Comparison of ENCODE assay signal across 10 mouse cellular contexts in genomic region chr12:100728646-100729485, GRCm38 (mm10). TPM values are rescaled to one million over a fixed set of nuclear protein-coding genes. Genes with fewer than 3 reads are reported as not detected.
A peak's percentile ranks its signal among the peaks of the same experiment; 100 is the strongest.
DNase-seq lines count a peak whose midpoint lies in the region; ATAC-seq and TF ChIP-seq lines count a peak whose summit lies in the region.
"Had no signal": no experiment of that assay in that cellular context is flagged by ENCODE, and none has a peak within 500 bp of the region (broad histone marks: within the 10 kb centered on the region; RNA-seq: fewer than 3 reads in every experiment).

No protein-coding gene starts in this region.

- TF ChIP-seq EP300 in lung, postnatal 0 days (IDR thresholded peaks at IDR 0.05): no peak

- no peak overlapping the region for H3K4me2 ChIP-seq in lung, postnatal 0 days (replicated peaks; ENCODE audit: low read depth, low read length)
- H3K4me2 ChIP-seq in midbrain, embryonic 11.5 days: no peak overlapping the region
- H3K4me2 ChIP-seq: hindbrain, embryonic 14.5 days; lung, embryonic 14.5 days had no signal

- TF ChIP-seq CTCF in lung, postnatal 0 days (IDR thresholded peaks at IDR 0.05): no peak
- TF ChIP-seq CTCF in gastrocnemius, adult 2 months (IDR thresholded peaks at IDR 0.05): no peak

- DNase-seq in CD4-positive helper T cell, adult 2 months (ENCODE audit: low read depth, low spot score): peak; percentile 33
- DNase-seq in T-cell, adult 2 months (ENCODE audit: low spot score): peak; percentile 14
- DNase-seq in lung, postnatal 0 days (ENCODE audit: low spot score): peak; percentile 23
- peak; percentile 50 to 54 for DNase-seq in spleen, postnatal 36 days (ENCODE audit: low spot score in 2 of 2)
- no peak for DNase-seq in gastrocnemius, adult 2 months
- no peak for DNase-seq in urinary bladder, postnatal 10 days (ENCODE audit: low spot score)
- no peak for DNase-seq in midbrain, embryonic 11.5 days (ENCODE audit: low spot score, missing footprints)
- DNase-seq: gastrocnemius, postnatal 14 days; lung, embryonic 14.5 days had no signal

- no peak overlapping the region for H3K9ac ChIP-seq in lung, postnatal 0 days (replicated peaks; ENCODE audit: low read depth)
- H3K9ac ChIP-seq in midbrain, embryonic 11.5 days (ENCODE audit: low read length): no peak overlapping the region
- H3K9ac ChIP-seq: hindbrain, embryonic 14.5 days; lung, embryonic 14.5 days had no signal

- no peaks in the 10 kb centered on the region for H3K36me3 ChIP-seq in lung, postnatal 0 days (ENCODE audit: insufficient read depth, low read length)
- H3K36me3 ChIP-seq in midbrain, embryonic 11.5 days (ENCODE audit: control insufficient read depth, insufficient read depth, low read length): no peaks in the 10 kb centered on the region

- intact Hi-C loops in gastrocnemius, adult 2 months (cut with DNase I): no loop called here

- ATAC-seq in lung, postnatal 0 days: no peak
- ATAC-seq in midbrain, embryonic 11.5 days (ENCODE audit: low FRiP score): no peak

- H3K27me3 ChIP-seq in lung, postnatal 0 days (replicated peaks; ENCODE audit: insufficient read depth, low read length): no peaks in the 10 kb centered on the region
- H3K27me3 ChIP-seq in midbrain, embryonic 11.5 days (ENCODE audit: control insufficient read depth, insufficient read depth, low read length): no peaks in the 10 kb centered on the region

- no peak overlapping the region for H3K4me3 ChIP-seq in lung, postnatal 0 days (ENCODE audit: low read depth, low read length)
- H3K4me3 ChIP-seq in gastrocnemius, adult 2 months: no peak overlapping the region
- no peak overlapping the region for H3K4me3 ChIP-seq in midbrain, embryonic 11.5 days (ENCODE audit: low read depth, low read length)

- no peaks in the 10 kb centered on the region; the same call in 1 of the 2 replicates for H3K4me1 ChIP-seq in lung, postnatal 0 days (ENCODE audit: insufficient read depth, low read depth, low read length)
- peaks cover 4% of the 10 kb centered on the region; the same call in 1 of the 2 replicates for H3K4me1 ChIP-seq in midbrain, embryonic 11.5 days (ENCODE audit: control insufficient read depth, insufficient read depth, low read length)

- H3K9me3 ChIP-seq in lung, postnatal 0 days (ENCODE audit: low read length): no peaks in the 10 kb centered on the region
- no peaks in the 10 kb centered on the region for H3K9me3 ChIP-seq in midbrain, embryonic 11.5 days (ENCODE audit: control insufficient read depth, low read length)

- 56% methylated on average over 14 of the region's 14 CpGs for WGBS in lung, postnatal 0 days
- WGBS in midbrain, embryonic 11.5 days: 79% methylated on average over 14 of the region's 14 CpGs

- no peak overlapping the region for H3K27ac ChIP-seq in lung, postnatal 0 days (ENCODE audit: low read length)
- no peak overlapping the region for H3K27ac ChIP-seq in gastrocnemius, adult 2 months
- no peak overlapping the region for H3K27ac ChIP-seq in midbrain, embryonic 11.5 days (ENCODE audit: low read depth, low read length)
- H3K27ac ChIP-seq: hindbrain, embryonic 14.5 days had no signal

RNA-seq across cellular contexts. Expression of gene Rps6ka5, which starts 2.1 kb away (rescaled TPM):
- 2.3 and 2.7 TPM in 2 replicates for polyA plus RNA-seq in lung, postnatal 0 days (2015; fragmentation: Nextera tagmentation; extraction: Ambion mirVana)
- total RNA-seq in gastrocnemius, adult 2 months (2021): 10 to 100 TPM; 11.1 to 11.8 TPM
- 3.2 and 3.8 TPM in 2 replicates for polyA plus RNA-seq in midbrain, embryonic 11.5 days (2014; fragmentation: Nextera tagmentation; extraction: Ambion mirVana)

RNA-seq across cellular contexts. Expression of gene Dglucy, which starts 50.0 kb away (rescaled TPM):
- polyA plus RNA-seq in lung, postnatal 0 days (2015; fragmentation: Nextera tagmentation; extraction: Ambion mirVana): 2.1 and 3.3 TPM in 2 replicates
- 10 to 100 TPM; 19.1 to 21.6 TPM for total RNA-seq in gastrocnemius, adult 2 months (2021)
- 0.23 and 0.44 TPM in 2 replicates for polyA plus RNA-seq in midbrain, embryonic 11.5 days (2014; fragmentation: Nextera tagmentation; extraction: Ambion mirVana)

Comparison
In these comparisons a context has a peak if more than half of its experiments do, and no peak if none do; other contexts are left out.
1. DNase-seq: peak in CD4-positive helper T cell, adult 2 months (single experiment), T-cell, adult 2 months (single experiment), lung, postnatal 0 days (single experiment) and spleen, postnatal 36 days (2 of 2); none in gastrocnemius, adult 2 months (single experiment), urinary bladder, postnatal 10 days (single experiment) and midbrain, embryonic 11.5 days (single experiment).